Mouse (Mus musculus) liver, postnatal 0 days (tissue): ENCODE data around the gene Iqcn. TPM values are rescaled to one million over a fixed set of nuclear protein-coding genes. Genes with fewer than 3 reads are reported as not detected.

Experiments used
- ATAC-seq: fragments of 200-750 bp; cut with Nextera tagmentation; 2 replicates; pipeline ENCODE4 v1.8.0; 2017; ENCODE audit warnings: mild to moderate bottlenecking, moderate library complexity
- DNase-seq: peaks from one replicate; pipeline ENCODE4 v3.0.0-alpha.2; 2016
- H3K27ac ChIP-seq: fragments of 300-500 bp; sonication (generic); 2 replicates; pipeline ENCODE4 v1.5.1; 2014; ENCODE audit warnings: antibody characterized with exemption, moderate library complexity, mild to moderate bottlenecking, low read depth
- H3K27me3 ChIP-seq: fragments of 300-500 bp; sonication (generic); 2 replicates; pipeline ENCODE4 v1.6.1; 2014; ENCODE audit warnings: low read length, control low read depth, mixed read lengths; ENCODE audit not compliant: insufficient read depth
- H3K36me3 ChIP-seq: fragments of 300-500 bp; sonication (generic); replicated peaks from 2 replicates; pipeline ENCODE4 v1.6.1; 2014; ENCODE audit warnings: mild to moderate bottlenecking, control low read depth, low read length, moderate library complexity, mixed read lengths; ENCODE audit not compliant: insufficient read depth
- H3K4me1 ChIP-seq: fragments of 300-500 bp; sonication (generic); 2 replicates; pipeline ENCODE4 v1.6.1; 2014; ENCODE audit warnings: antibody characterized with exemption, mild to moderate bottlenecking, control low read depth; ENCODE audit not compliant: insufficient read depth
- H3K4me2 ChIP-seq: fragments of 300-500 bp; sonication (generic); 2 replicates; pipeline ENCODE4 v1.6.1; 2014; ENCODE audit warnings: low read depth, mild to moderate bottlenecking, low read length, moderate library complexity, mixed read lengths
- H3K4me3 ChIP-seq: fragments of 300-500 bp; sonication (generic); 2 replicates; pipeline ENCODE4 v1.5.1; 2014; ENCODE audit warnings: low read depth, low read length
- H3K9ac ChIP-seq: fragments of 300-500 bp; sonication (generic); replicated peaks from 2 replicates; pipeline ENCODE4 v1.6.1; 2014; ENCODE audit warnings: mild to moderate bottlenecking, moderate library complexity
- H3K9me3 ChIP-seq: fragments of 300-500 bp; sonication (generic); 2 replicates; pipeline ENCODE4 v1.6.1; 2016; ENCODE audit warnings: mild to moderate bottlenecking, control low read depth, low read length, mixed read lengths
- CTCF ChIP-seq: sonication (generic); IDR thresholded peaks from 2 replicates; pipeline ENCODE4 v1.5.1; 2016; ENCODE audit warnings: antibody characterized with exemption, low read depth
- EP300 ChIP-seq: IDR thresholded peaks from 2 replicates; pipeline ENCODE4 v1.6.1; 2016; ENCODE audit warnings: antibody characterized with exemption, low read depth, mild to moderate bottlenecking
- WGBS: fragments of 180-500 bp; shearing (Covaris S2); extraction: QIAGEN DNeasy Blood & Tissue Kit; methylation state at CpG from one replicate; pipeline ENCODE4 v1.1.7; 2014; ENCODE audit not compliant: insufficient replicate concordance; 5-methylcytosine and 5-hydroxymethylcytosine counted together
- polyA plus RNA-seq: library from polyadenylated mRNA; unstranded; fragments of >200 nt; fragmentation: Nextera tagmentation; extraction: Ambion mirVana; gene quantifications from 2 replicates; pipeline ENCODE4 v1.2.1, GENCODE M21; 2015

Iqcn gene
- polyA plus RNA-seq, 1 experiment from 2014 or later = not detected

GRCm38 (mm10) chr8:70675336-70675735 lies 27.9 kb upstream of the Iqcn start:
- peaks cover 45% of the 10 kb centered on the region for H3K4me1 ChIP-seq
- H3K27ac ChIP-seq = peak overlapping the region; percentile 99; the same call in 1 of the 2 replicates
- ATAC-seq (no peak), DNase-seq (no peak)
- no peaks in the 10 kb centered on the region for H3K9me3 ChIP-seq
- H3K4me3 ChIP-seq = no peak overlapping the region
- TF ChIP-seq EP300 = no peak
- TF ChIP-seq CTCF = no peak
- 0 out of 2 replicates have a peak overlapping the region, but pooled peaks have one; percentile 84 for H3K4me2 ChIP-seq
- no peak overlapping the region for H3K9ac ChIP-seq
- 18% methylated on average over 1 of the region's 1 CpGs for WGBS
- no peaks in the 10 kb centered on the region for H3K27me3 ChIP-seq
- H3K36me3 ChIP-seq = peaks cover 10% of the 10 kb centered on the region

- no peak for ATAC-seq
- no peak for DNase-seq
- H3K9ac ChIP-seq = no peak overlapping the region
- peak overlapping the region; percentile 46 for H3K4me2 ChIP-seq
- WGBS = 88% methylated on average over 15 of the region's 15 CpGs
- H3K36me3 ChIP-seq = peaks cover 10% of the 10 kb centered on the region
- H3K4me1 ChIP-seq = peaks cover 55% of the 10 kb centered on the region
- no peaks in the 10 kb centered on the region for H3K27me3 ChIP-seq
- H3K4me3 ChIP-seq = no peak overlapping the region
- H3K27ac ChIP-seq = 0 out of 2 replicates have a peak overlapping the region, but pooled peaks have one; percentile 7
- no peak for TF ChIP-seq CTCF
- no peaks in the 10 kb centered on the region for H3K9me3 ChIP-seq
Observed at GRCm38 (mm10) chr8:70677451-70678080, 25.7 kb upstream of the Iqcn start.

- Histone ChIP-seq H3K27me3 (no peaks in the 10 kb centered on the region), H3K36me3 (peaks cover 10% of the 10 kb centered on the region), H3K4me3 (no peak overlapping the region), H3K4me2 (no peak overlapping the region), H3K9ac (no peak overlapping the region; the same call in 1 of the 2 replicates), H3K4me1 (peaks cover 52% of the 10 kb centered on the region), H3K27ac (no peak overlapping the region), H3K9me3 (no peaks in the 10 kb centered on the region)
- TF ChIP-seq CTCF (no peak), EP300 (no peak)
- DNase-seq (no peak), ATAC-seq (no peak)
Observed at GRCm38 (mm10) chr8:70678679-70679078, 24.6 kb upstream of the Iqcn start.

- no peaks in the 10 kb centered on the region for H3K9me3 ChIP-seq
- WGBS = 80% methylated on average over 4 of the region's 4 CpGs
- H3K27ac ChIP-seq = peak overlapping the region; percentile 71
- 0 out of 2 replicates have a peak, but pooled peaks have one; percentile 7 for ATAC-seq
- TF ChIP-seq EP300 = no peak
- TF ChIP-seq CTCF = no peak
- H3K4me3 ChIP-seq = no peak overlapping the region
- peaks cover 10% of the 10 kb centered on the region for H3K36me3 ChIP-seq
- no peak for DNase-seq
- no peak overlapping the region for H3K4me2 ChIP-seq
- peaks cover 44% of the 10 kb centered on the region for H3K4me1 ChIP-seq
- H3K27me3 ChIP-seq = no peaks in the 10 kb centered on the region
- no peak overlapping the region for H3K9ac ChIP-seq
Observed at GRCm38 (mm10) chr8:70679404-70679803, 23.9 kb upstream of the Iqcn start.

- 75% methylated on average over 3 of the region's 3 CpGs for WGBS
- ATAC-seq (peak; percentile 85), DNase-seq (peak; percentile 54)
- no peak overlapping the region for H3K4me2 ChIP-seq
- no peak for TF ChIP-seq CTCF
- no peak for TF ChIP-seq EP300
- H3K27ac ChIP-seq = peak overlapping the region; percentile 71
- H3K27me3 ChIP-seq = no peaks in the 10 kb centered on the region
- no peaks in the 10 kb centered on the region for H3K9me3 ChIP-seq
- peaks cover 38% of the 10 kb centered on the region for H3K4me1 ChIP-seq
- H3K4me3 ChIP-seq = no peak overlapping the region
- 0 out of 2 replicates have a peak overlapping the region, but pooled peaks have one; percentile 4 for H3K9ac ChIP-seq
- H3K36me3 ChIP-seq = peaks cover 10% of the 10 kb centered on the region
Observed at GRCm38 (mm10) chr8:70680039-70680438, 23.2 kb upstream of the Iqcn start.

GRCm38 (mm10) chr8:70681410-70681809 lies 21.8 kb upstream of the Iqcn start:
- Histone ChIP-seq H3K9ac (no peak overlapping the region), H3K4me2 (no peak overlapping the region), H3K36me3 (peaks cover 10% of the 10 kb centered on the region), H3K9me3 (no peaks in the 10 kb centered on the region), H3K4me1 (peaks cover 37% of the 10 kb centered on the region), H3K27ac (no peak overlapping the region), H3K4me3 (no peak overlapping the region), H3K27me3 (no peaks in the 10 kb centered on the region)
- 72% methylated on average over 3 of the region's 3 CpGs for WGBS
- no peak for ATAC-seq
- TF ChIP-seq EP300 (no peak), CTCF (no peak)
- DNase-seq = no peak
